Mouse (Mus musculus) myocyte (in vitro differentiated cells): ENCODE measurements around the gene Fam198b. TPM values are rescaled to one million over a fixed set of nuclear protein-coding genes. Genes with fewer than 3 reads are reported as not detected.

ENCODE experiments used
- H3K27me3 ChIP-seq: one replicate; pipeline ENCODE4 v1.6.1; 2011; ENCODE audit not compliant: control insufficient read depth, insufficient read depth, insufficient read length
- H3K36me3 ChIP-seq: one replicate; pipeline ENCODE4 v1.6.1; 2011; ENCODE audit not compliant: control insufficient read depth, insufficient read depth
- H3K4me2 ChIP-seq: one replicate; pipeline ENCODE4 v1.6.1; 2011; ENCODE audit warnings: low read depth, control low read depth
- H3K4me3 ChIP-seq: one replicate; pipeline ENCODE4 v1.5.1; 2011; ENCODE audit warnings: mild to moderate bottlenecking, control low read depth, moderate library complexity
- H3K79me2 ChIP-seq: one replicate; pipeline ENCODE4 v1.6.1; 2011; ENCODE audit not compliant: control insufficient read depth, insufficient read depth
- H3ac ChIP-seq: one replicate; pipeline ENCODE4 v1.6.1; 2011; ENCODE audit not compliant: control insufficient read depth, insufficient read length
- CEBPB ChIP-seq: IDR thresholded peaks from 2 replicates; pipeline ENCODE4 v1.6.1; 2011; ENCODE audit warnings: mild to moderate bottlenecking, moderate library complexity; ENCODE audit not compliant: poor library complexity, insufficient read depth, severe bottlenecking
- E2F4 ChIP-seq: IDR thresholded peaks from one replicate; pipeline ENCODE4 v1.6.1; 2011; ENCODE audit warnings: mild to moderate bottlenecking, control low read depth, moderate library complexity; ENCODE audit not compliant: insufficient read depth
- MAX ChIP-seq: IDR thresholded peaks from one replicate; pipeline ENCODE4 v1.6.1; 2011; ENCODE audit warnings: low read depth, mild to moderate bottlenecking, control low read depth
- MYOD1 ChIP-seq, 3 experiments: IDR thresholded peaks; one replicate each; pipeline ENCODE4 v1.6.1; 2011; ENCODE audit warnings: control low read depth in 2 of 3, low read depth in 2 of 3, mild to moderate bottlenecking in 2 of 3, moderate library complexity in 1 of 3; ENCODE audit not compliant: insufficient read length in 2 of 3, control insufficient read depth in 1 of 3
- MYOG ChIP-seq, 3 experiments: IDR thresholded peaks; one replicate each; pipeline ENCODE4 v1.6.1; 2011; ENCODE audit warnings: control low read depth in 2 of 3, low read depth in 2 of 3, mild to moderate bottlenecking in 2 of 3; ENCODE audit not compliant: insufficient read length in 2 of 3, control insufficient read depth in 1 of 3, insufficient read depth in 1 of 3
- POLR2A ChIP-seq: IDR thresholded peaks from one replicate; pipeline ENCODE4 v1.6.1; 2011; ENCODE audit warnings: low read depth, mild to moderate bottlenecking, control low read depth, moderate library complexity; ENCODE audit not compliant: insufficient read length
- POLR2AphosphoS2 ChIP-seq: IDR thresholded peaks from one replicate; pipeline ENCODE4 v1.6.1; 2011; ENCODE audit warnings: low read depth, control low read depth; ENCODE audit not compliant: insufficient read length
- REST ChIP-seq: IDR thresholded peaks from one replicate; pipeline ENCODE4 v1.6.1; 2011; ENCODE audit warnings: mild to moderate bottlenecking, control low read depth, moderate library complexity; ENCODE audit not compliant: insufficient read depth, insufficient read length
- SRF ChIP-seq: IDR thresholded peaks from one replicate; pipeline ENCODE4 v1.6.1; 2011; ENCODE audit warnings: low read depth; ENCODE audit not compliant: control insufficient read depth, insufficient read length
- TCF12 ChIP-seq: IDR thresholded peaks from one replicate; pipeline ENCODE4 v1.6.1; 2011; ENCODE audit warnings: mild to moderate bottlenecking, control low read depth; ENCODE audit not compliant: poor library complexity, insufficient read depth, severe bottlenecking
- TCF3 ChIP-seq: IDR thresholded peaks from one replicate; pipeline ENCODE4 v1.6.1; 2011; ENCODE audit warnings: low read depth, control low read depth; ENCODE audit not compliant: insufficient read length
- USF1 ChIP-seq: IDR thresholded peaks from one replicate; pipeline ENCODE4 v1.6.1; 2011; ENCODE audit warnings: low read depth, mild to moderate bottlenecking, control low read depth, moderate library complexity
- polyA plus RNA-seq: library from polyadenylated mRNA; unstranded; fragments of >200 nt; fragmentation: generic; extraction: Trizol; gene quantifications from one replicate; pipeline ENCODE4 v1.2.1, GENCODE M21; 2012; ENCODE audit warnings: missing spikeins

Fam198b gene
- polyA plus RNA-seq, 1 experiment = 1.8 TPM

DNA sequence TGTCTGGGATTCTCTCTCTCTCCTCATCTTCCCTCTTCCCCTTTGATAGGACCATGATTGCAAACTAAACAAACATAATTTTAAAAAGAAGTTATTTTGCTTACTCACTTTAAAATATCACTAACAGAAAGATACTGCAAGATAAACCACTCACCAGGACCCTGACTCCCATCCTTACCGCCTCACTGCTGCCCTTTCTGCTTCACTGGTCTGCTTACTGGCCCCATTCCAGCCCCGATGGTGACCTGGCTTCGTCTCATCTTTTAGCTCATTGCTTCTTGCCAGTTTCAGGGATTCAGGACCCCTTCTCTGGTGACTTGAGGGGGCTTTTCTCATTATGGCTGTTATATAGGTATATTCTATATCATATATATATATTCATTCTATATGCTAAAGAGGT is 18.2 kb upstream of the Fam198b start:
- H3K36me3 ChIP-seq = no peaks in the 10 kb centered on the region
- H3K79me2 ChIP-seq = no peaks in the 10 kb centered on the region
- no peak overlapping the region for H3K4me2 ChIP-seq
- TF ChIP-seq CEBPB (no peak), TCF12 (no peak), USF1 (no peak), TCF3 (no peak), E2F4 (no peak), MYOD1 (IDR thresholded peaks at IDR 0.05; ENCODE audit: control insufficient read depth in 1 of 3, insufficient read length in 2 of 3, low read depth in 2 of 3) (no peak), MAX (no peak)
- no peak overlapping the region for H3ac ChIP-seq
- H3K27me3 ChIP-seq = no peaks in the 10 kb centered on the region
- no peak overlapping the region for H3K4me3 ChIP-seq

DNA sequence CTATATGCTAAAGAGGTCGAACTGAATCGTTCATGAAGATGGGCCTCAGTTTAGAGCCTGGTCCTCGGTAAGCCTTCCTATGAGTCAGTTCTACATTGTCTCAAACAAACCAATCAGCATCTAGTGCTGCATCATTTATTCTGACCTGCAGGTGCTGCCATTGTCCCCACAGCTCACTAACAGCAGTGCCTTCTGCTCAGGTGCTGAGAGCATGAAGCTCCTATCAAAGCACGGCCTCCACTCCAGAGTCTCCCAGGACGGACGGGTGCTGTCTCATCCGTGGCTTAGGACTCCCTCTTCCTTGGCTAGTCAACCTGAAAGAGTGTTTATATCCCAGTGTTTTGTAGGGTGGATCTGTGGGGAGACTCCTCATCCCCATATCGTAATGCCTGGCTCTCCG is 17.8 kb upstream of the Fam198b start:
- TF ChIP-seq USF1 (no peak), TCF3 (no peak), MAX (no peak), TCF12 (no peak), REST (no peak), MYOD1 (IDR thresholded peaks at IDR 0.05; ENCODE audit: control insufficient read depth in 1 of 3, insufficient read length in 2 of 3, low read depth in 2 of 3) (no peak), POLR2AphosphoS2 (no peak), SRF (no peak), CEBPB (no peak), MYOG (IDR thresholded peaks at IDR 0.05; ENCODE audit: control insufficient read depth in 1 of 3, insufficient read depth in 1 of 3, insufficient read length in 2 of 3, low read depth in 2 of 3) (no peak), E2F4 (no peak), POLR2A (no peak)

DNA sequence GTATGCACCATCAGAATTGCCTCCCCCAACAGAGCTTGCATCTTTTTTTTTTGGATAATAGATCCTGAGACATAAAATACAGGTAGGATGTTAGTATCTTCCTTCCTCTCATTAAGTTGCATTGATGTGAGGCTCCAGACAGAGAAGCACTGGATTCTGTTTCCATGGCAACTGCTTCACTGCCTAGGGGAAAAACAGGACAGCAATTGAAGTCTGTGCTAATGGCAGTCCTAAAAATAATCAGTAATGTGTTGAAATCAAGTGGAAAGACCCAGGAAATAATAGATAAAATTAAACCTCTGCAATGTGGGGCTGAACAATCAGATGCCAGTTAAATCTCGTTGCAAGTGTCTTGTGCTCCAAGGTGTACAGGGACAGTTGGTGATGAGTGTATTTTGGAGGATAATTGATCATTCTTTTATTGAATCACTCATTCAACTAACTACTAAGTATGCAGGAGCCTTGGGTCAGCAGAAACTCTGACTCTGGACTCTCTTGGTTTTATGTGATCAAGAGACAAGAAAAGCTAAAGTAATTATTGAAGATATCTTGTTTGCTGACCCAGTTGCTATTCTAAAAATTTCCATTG is 17.1 kb upstream of the Fam198b start:
- H3K27me3 ChIP-seq = no peaks in the 10 kb centered on the region
- no peak overlapping the region for H3K4me2 ChIP-seq
- H3ac ChIP-seq = no peak overlapping the region
- no peaks in the 10 kb centered on the region for H3K79me2 ChIP-seq
- TF ChIP-seq TCF3 = no peak
- no peak for TF ChIP-seq POLR2A
- H3K4me3 ChIP-seq = no peak overlapping the region
- no peaks in the 10 kb centered on the region for H3K36me3 ChIP-seq

More for the DNA sequence above, 17.8 kb upstream of the Fam198b start:
- Histone ChIP-seq H3K79me2 (no peaks in the 10 kb centered on the region), H3K4me2 (no peak overlapping the region), H3K27me3 (no peaks in the 10 kb centered on the region), H3K36me3 (no peaks in the 10 kb centered on the region), H3ac (no peak overlapping the region), H3K4me3 (no peak overlapping the region)

DNA sequence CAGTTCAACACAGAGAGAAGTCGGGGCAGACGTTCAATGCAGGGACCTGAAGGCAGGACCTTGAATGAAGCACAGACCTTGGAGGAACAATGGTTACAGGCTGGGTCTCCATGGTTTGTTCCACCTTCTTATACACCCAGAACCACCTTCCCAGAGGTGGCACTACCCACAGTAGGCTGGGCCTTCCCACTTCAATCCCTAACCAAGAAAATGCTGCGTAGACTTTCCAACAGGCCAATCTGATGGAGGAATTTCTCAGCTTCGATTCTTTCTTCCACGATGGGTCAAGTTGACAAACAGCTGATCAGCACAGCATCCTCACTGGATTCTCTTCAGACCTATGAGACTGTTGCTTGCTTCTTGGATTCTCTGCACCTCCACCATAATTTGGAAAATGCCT is 8.9 kb upstream of the Fam198b start:
- H3K79me2 ChIP-seq = no peaks in the 10 kb centered on the region
- no peak for TF ChIP-seq E2F4
- no peak for TF ChIP-seq SRF
- no peak for TF ChIP-seq REST
- TF ChIP-seq MAX = no peak
- no peak for TF ChIP-seq MYOG (IDR thresholded peaks at IDR 0.05; ENCODE audit: control insufficient read depth in 1 of 3, insufficient read depth in 1 of 3, insufficient read length in 2 of 3, low read depth in 2 of 3)
- no peak for TF ChIP-seq USF1
- TF ChIP-seq TCF12 = no peak
- no peak for TF ChIP-seq POLR2AphosphoS2
- TF ChIP-seq CEBPB = no peak
- TF ChIP-seq POLR2A = no peak

DNA sequence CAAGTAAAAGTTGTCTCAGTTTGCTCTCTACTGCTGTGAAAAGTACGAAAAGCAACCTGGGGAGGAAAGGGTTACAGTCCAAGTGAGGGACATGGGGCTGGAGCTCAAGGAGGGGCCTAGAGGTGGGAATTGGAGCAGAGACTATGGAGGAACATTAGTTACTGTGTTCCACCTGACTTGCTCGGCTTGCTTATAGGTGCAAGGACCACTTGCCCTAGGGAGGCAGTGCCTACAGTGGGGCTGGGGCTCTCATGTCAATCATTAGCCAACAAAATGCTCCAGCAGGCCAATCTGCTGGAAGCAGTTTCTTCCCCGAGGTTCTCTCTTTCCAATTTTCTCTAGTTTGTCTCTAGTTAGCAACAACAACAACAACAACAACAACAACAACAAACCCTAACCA is 6.0 kb upstream of the Fam198b start:
- no peak overlapping the region for H3K4me2 ChIP-seq

More for the DNA sequence above, 8.9 kb upstream of the Fam198b start:
- H3K36me3 ChIP-seq = no peaks in the 10 kb centered on the region
- no peaks in the 10 kb centered on the region for H3K27me3 ChIP-seq
- no peak overlapping the region for H3K4me2 ChIP-seq
- no peak overlapping the region for H3K4me3 ChIP-seq
- H3ac ChIP-seq = no peak overlapping the region

More for the DNA sequence above, 6.0 kb upstream of the Fam198b start:
- Histone ChIP-seq H3K27me3 (no peaks in the 10 kb centered on the region), H3K4me3 (no peak overlapping the region), H3K79me2 (no peaks in the 10 kb centered on the region), H3K36me3 (no peaks in the 10 kb centered on the region), H3ac (no peak overlapping the region)
- TF ChIP-seq REST = no peak
- TF ChIP-seq POLR2A = no peak
- no peak for TF ChIP-seq MAX
- no peak for TF ChIP-seq CEBPB
- TF ChIP-seq TCF12 = no peak
- no peak for TF ChIP-seq USF1
- no peak for TF ChIP-seq SRF
- no peak for TF ChIP-seq E2F4
- no peak for TF ChIP-seq MYOD1 (IDR thresholded peaks at IDR 0.05; ENCODE audit: control insufficient read depth in 1 of 3, insufficient read length in 2 of 3, low read depth in 2 of 3)
- no peak for TF ChIP-seq TCF3
- TF ChIP-seq POLR2AphosphoS2 = no peak
- no peak for TF ChIP-seq MYOG (IDR thresholded peaks at IDR 0.05; ENCODE audit: control insufficient read depth in 1 of 3, insufficient read depth in 1 of 3, insufficient read length in 2 of 3, low read depth in 2 of 3)
